Mouse (Mus musculus) kidney, postnatal 14 days (tissue): ENCODE data around the gene Rilp.

Source experiments
- DNase-seq: peaks from one replicate; pipeline ENCODE4 v3.0.0; 2022; ENCODE audit warnings: mixed read lengths

Gene Rilp

DNA sequence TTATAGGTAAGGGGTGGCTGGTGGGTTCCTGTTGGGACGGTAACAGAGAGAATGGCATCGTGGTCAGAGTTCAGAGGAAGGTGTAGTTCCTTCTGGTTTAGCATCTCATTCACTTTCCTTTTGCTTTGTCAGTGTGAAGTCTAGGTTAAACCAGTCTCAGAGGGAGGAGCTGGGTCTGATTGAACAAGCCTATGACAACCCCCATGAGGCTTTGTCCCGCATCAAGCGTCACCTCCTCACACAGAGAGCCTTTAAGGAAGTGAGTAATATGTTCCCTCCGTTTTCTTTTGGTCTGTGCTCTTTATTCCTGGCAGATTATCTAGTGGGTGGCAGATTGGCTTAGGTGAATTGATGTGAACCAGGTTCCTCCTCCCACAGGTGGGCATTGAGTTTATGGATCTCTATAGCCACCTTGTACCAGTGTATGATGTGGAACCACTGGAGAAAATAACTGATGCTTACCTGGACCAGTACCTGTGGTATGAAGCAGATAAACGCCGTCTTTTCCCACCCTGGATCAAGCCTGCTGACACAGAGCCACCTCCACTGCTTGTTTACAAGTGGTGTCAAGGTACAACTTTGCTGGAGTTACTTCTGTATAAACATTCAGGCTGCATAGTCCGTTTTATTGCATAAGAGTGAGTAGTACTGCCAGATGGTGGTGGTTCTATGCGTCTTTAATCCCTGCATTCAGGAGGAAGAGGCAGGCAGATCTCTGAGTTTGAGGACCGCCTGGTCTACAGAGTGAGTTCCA is 15.4 kb upstream of the Rilp start:
- DNase-seq: no peak

DNA sequence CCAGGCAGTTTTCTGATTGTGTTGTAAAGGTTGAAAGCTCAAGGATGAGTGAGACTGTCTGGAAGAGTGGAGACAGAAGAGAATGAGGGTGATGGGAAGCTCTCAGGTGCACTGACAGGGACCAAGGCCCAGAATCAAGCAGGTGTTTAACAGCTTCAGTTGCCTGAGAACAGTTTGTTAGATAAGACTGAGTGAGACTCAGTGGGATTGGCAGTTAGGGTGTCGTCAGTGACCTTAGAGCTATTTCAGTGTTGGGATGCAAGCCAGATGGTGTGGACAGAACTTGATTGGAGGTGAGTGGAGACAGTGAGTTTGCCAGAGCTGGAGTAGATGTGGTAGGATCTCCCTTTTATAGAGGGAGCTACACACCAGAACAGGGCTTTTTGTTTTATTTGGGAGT is 11.8 kb upstream of the Rilp start:
- no peak for DNase-seq

DNA sequence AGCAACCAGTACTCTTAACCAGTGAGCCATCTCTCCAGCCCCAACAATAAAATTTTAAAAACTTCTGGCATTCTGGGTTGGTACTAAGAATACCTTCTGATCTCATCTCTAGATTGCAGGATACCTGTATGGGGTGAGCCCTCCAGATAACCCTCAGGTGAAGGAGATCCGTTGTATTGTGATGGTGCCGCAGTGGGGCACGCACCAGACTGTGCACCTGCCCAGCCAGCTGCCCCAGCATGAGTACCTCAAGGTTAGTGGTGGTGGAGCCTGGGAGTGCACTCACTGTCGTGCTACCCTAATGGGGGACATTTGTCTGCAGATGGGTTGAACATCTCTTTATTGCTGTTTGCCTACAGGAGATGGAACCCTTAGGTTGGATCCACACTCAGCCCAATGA is 1.7 kb upstream of the Rilp start:
- DNase-seq: no peak

DNA sequence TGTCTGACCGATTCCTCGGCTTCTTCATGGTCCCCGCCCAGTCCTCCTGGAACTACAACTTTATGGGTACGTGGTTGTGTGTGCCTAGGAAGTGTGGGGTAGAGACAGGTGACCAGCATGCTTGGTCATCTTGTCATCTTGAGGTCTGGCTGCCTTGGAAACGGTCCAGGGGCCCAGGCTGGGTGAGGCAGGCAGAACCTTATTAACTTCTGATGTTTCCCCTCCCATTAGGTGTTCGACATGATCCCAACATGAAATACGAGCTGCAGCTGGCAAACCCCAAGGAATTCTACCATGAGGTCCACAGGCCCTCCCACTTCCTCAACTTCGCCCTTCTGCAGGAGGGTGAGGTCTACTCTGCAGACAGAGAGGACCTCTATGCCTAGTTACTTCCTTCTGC is 990 bp upstream of the Rilp start:
- DNase-seq: peak; percentile 26

DNA sequence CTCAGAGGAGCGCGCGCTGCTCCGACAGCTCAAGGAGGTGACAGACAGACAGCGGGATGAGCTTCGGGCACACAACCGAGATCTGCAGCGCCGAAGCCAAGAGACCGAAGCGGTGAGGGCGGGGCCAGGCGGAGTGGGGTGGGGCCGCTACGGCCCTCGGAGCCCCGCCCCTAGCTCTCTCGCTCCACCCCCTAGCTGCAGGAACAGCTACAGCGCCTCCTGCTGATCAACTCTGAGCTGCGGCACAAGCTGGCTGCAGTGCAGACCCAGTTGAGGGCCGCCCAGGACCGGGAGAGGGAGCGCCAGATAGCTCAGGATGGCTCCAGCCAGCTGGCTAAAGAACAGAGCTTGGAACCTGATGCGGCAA is 716 bp downstream of the Rilp start:
- DNase-seq: peak; percentile 96

DNA sequence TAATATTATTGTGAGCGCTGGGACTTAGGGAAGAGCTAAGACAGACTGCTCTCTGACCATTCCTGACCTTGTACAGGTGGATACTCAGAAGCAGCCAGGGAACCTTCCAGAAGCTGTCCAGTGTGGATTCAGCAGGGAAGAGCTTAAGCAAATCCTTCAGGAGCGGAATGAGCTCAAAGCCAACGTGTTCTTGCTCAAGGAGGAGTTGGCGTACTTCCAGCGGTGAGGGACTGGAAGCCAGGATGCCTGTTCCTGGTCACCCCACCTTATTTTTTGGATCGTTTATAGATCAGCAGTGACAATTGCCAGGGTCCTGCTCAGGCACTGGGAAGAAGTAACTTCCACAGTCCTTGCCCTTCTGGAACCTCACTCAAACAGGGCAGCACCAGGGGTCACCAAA is 1.3 kb downstream of the Rilp start:
- DNase-seq: peak; percentile 44

DNA sequence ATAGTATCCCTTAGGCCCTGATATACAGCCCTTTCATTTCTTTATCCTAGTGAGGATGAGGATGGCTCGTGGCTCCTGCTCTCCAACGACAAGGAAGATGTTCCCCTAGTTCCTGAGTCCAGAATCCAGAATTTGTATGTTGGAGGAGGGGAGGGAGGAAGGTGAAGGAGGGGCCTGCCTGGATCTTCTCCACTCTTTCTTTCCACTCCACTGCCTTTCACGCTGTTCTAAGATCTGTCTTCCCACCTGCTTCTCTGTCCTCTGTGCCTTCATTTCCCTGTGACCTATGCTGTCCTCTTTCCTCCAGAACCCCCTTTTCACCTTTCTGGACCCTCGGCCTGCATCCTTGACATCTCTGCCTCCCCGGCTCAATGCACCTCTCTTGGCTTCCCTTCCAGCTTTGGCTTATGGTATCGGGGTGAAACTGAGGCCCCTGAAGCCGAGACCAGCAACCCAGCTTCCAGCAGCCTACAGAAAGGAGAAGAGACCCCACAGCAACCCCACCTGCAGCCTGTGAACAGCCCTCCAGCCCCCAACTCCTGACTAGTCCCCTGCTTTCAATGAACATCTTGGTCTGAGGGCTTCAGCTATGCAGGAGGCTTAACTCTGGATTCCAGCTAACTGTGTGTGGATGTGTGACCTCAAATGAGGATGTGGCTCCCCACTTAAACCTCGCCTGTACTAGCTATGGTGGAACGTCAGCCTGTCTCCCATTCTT is 2.6 kb downstream of the Rilp start:
- no peak for DNase-seq

DNA sequence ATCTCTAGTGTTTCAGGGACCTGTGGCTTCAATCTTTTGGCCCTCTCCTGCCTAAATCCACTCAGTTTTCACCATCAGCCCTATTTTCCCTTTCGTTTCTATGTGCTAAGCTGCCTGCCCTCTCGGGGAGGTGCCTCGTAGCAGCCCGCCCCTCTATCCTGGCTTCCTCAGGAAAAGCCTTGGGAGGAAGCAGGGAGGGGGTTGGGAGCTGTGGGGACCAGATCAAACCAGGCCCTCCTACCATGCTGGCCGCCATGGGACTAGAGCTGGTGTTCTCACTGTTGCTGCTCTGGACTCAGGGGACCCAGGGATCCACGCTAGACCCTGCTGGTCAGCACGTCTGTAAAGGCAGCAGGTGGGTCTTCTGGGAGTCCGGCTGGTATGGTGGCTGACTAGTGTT is 3.4 kb downstream of the Rilp start, which contains the start of gene Scarf1:
Gene Scarf1 (plus strand): TSS at position 205 of the 400 bp plus-strand sequence.
- DNase-seq: peak; percentile 81

DNA sequence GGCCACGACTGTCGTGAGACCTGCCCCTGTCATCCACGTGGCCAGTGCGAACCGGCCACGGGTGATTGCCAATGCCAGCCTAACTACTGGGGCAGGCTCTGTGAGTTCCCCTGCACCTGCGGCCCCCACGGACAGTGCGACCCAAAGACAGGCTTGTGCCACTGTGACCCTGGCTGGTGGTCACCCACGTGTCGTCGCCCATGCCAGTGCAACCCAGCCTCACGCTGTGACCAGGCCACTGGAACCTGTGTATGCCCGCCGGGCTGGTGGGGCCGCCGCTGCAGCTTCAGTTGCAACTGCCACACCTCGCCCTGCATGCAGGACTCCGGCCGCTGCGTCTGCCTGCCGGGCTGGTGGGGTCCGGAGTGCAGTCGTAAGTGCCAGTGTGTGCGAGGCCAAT is 5.3 kb downstream of the Rilp start:
- no peak for DNase-seq

DNA sequence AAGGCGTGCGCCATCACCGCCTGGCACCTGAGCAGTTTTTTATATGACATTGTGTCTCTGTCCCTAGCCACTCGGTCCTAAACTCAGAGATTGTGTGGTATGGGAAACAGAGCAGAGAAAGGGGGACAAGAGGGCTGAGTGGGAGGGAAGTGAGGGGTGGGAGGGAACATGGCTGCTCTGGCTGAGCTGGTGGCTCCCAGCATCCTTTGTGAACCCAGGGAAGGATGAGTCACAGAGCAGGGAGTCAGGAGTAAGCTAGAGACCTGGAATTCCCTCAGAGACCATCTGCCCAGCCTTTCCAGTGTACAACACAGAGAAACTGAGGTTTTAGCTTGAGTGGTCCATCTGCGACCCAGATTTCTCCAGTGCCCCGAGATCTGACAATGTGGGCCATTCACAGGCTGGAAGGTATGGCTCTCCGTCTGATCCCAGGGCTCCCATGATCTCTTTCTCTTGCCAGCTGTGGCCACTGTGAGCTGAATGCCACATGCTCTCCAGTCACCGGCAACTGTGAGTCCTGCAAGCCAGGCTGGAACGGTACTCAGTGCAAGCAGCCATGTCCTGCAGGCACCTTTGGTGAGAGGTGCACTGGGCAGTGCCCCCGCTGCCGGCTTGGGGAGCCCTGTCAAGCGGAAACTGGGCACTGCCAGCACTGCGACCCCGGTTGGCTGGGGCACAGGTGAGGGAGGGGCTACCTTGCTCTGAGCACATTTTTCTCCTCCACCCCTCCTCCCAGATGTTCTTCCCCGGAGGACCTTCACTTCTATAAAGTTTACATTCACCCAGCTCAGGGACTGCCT is 10.1 kb downstream of the Rilp start:
- DNase-seq: peak; percentile 42

DNA sequence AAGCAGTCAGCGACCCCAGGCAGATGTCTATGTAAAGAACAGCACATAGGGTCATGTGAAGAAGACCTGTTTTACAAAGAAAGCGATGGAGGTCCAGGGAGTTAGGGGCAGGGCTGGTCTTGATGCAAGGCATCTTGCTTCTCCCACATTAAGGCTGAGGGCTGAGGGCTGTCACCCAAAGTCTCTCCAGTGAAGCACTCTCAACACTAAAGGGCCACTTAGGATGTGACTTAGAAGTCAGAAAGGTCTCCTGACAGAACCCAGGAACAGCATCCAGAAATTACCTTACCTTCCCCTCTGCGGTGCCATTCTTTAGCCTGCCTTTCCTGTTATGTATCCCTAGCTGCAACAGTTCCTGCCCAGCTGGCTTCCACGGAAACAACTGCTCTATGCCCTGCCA is 11.7 kb downstream of the Rilp start:
- no peak for DNase-seq

DNA sequence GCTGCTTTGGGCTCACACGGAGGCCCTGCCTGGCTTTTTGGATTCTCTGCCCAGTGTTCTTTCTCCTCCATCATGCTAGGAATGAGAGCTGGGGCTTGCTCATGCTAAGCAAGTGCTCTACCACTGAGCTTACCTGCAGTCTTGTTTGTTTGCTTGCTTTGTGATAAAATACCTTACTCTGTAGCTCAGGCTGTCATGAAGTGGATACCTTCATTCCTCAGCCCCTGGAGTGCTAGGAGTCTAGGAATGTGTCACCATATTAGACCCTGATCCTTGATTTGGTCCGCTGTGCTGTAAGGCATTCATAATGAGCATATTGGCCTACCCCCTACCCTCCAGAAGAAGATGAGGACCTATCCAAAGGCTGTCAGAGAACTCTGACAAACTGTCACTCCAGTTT is 12.9 kb downstream of the Rilp start:
- DNase-seq: no peak

DNA sequence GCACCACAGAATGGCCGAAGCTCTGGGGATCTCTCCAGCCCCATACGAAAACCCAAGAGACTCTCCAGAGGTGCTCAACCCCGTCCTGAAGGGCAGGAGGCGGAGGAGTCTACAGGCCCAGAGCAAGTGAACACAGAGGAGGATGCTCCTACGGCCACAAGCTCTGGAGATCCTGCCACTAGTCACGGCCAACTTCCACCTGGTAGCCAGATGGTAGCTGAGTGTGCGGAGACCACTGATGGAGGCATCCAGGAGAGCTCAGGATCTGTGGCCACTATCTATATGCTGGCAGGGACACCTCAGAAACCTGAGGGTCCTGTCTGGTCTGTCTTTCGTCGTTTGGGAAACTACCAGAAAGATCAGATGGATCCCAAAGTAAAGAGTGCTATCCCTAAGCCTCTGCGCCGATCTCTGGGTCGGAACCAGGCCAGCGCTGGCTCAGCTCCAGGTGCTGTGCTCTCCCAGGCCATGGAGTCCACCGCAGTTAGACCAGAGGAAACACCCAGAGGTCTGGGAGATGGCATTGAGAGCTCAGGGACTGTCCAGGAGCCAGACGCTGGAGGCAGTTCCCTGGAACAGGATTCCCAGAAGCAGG is 15.7 kb downstream of the Rilp start:
- no peak for DNase-seq

DNA sequence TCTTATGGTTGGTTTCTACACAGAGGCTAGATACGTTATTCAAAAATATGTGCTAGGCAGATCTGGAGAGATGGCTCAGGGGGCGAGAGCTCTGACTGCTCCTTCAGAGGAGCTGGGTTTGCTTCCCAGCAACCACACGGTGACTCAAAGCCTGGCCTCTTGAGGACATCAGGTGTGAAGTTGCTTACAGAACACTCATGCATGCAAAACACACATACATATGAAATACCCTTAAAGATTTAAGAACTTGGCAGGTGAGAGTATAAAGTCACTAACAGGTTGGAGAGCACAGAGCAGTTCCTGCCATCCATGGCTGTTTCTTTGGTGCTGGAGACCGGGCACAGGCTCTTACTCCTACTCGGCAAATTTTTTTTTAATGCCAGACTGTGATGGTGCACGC is 17.0 kb downstream of the Rilp start:
- DNase-seq: no peak

DNA sequence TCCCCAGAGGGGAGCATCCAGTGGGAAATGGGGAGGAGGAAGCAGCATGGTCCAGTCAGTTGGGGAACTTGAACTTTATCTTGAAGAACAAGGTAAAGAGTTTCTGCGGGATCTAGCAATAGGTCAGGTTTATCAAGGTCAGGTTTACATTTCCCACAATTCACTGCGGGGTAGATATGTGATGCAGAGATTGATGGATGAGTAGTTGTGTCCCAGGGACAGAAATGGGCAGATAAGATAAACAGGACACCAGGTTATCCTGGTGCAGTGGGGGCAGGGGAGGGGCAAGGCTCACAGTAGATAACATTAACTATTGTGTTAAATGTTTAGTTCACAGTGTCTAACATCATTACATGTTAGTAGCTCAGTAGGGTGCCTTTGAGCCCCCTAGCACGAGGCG is 19.9 kb downstream of the Rilp start:
- DNase-seq: no peak

DNA sequence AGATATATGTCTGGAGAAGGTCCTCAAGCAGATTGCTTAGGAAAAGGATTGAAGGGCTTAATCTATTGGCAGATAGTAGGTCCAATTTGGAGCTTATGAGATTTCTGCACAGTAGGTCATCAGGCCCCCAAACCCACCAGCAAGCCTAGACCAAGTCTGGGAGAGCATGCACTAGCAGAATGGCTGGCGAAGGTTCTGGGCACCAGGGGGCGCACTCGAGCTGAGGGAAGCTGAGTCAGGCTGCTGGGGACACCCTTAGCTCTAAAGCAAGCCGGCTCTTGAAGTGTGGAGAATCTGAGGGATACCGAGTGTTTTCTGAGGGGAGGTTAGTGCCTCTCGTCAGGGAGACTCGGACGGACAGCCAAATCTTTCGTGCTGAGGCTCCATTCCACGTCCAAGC is 20.4 kb downstream of the Rilp start:
- peak; percentile 94 for DNase-seq

DNA sequence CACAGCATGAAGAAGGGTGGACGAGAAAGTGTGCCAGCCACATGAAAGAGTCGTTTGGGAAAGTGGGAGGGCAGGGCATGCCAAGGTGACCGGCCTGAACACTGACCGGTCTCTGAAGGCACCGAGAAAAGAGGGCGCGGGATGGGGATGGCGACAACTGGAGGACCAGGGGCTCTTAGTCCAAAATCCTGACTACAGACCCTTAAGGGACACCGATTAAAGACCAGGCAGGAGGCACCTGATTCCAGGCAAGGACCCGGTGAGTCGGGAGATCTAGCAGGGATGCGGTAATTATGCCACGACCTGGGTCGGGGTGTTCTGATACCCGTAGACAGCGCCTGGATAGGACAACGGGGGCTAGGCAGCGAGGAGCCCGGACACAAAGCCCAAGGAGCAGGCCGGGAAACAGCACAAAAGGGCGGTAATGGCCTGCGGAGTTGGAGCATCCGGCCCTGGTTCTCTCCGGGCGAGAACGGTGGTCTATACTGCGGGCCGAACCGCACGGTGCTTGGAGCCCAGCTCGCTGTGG is 21.0 kb downstream of the Rilp start:
- DNase-seq: no peak

DNA sequence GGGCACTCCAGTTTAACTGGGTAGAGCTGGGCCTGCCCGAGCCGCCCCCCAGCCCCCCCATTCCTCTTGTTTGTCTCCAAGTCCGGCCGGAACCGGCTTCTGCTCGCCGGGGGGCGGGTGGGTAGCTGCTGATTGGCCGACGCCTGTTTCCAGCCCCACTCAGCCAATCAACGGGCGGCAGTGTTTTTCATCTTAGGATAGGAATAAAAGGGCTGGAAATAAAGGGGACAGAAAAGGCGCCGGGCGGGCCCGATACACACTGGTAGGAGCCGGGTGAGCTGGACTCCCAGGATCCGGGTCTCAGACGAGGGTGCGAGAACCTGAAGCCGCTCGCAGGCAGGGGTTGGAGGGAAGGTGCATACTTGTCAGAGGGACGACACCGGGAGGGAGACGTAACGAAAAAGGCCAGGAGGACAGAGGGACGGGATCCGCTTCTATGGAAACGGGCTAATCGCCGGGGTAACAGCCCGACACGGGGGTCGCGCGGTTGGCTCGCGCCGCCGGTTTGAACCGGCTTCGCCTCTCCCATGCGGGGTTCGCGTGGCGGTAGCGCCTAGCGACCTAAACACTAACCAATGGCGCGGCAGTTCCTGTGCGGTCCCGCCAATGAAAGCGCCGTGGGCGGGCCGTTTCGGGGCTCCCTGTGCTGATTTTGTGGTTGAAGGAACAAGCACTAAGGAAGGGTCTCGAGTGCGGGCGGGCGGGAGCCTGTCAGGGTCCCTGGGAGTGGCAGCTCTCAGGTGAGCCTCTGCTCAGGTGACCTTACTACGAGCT is 21.8 kb downstream of the Rilp start, which contains the start of gene Slc43a2:
Gene Slc43a2 (plus strand): TSS at position 226 of the 774 bp plus-strand sequence.
- peak; percentile 98 for DNase-seq

DNA sequence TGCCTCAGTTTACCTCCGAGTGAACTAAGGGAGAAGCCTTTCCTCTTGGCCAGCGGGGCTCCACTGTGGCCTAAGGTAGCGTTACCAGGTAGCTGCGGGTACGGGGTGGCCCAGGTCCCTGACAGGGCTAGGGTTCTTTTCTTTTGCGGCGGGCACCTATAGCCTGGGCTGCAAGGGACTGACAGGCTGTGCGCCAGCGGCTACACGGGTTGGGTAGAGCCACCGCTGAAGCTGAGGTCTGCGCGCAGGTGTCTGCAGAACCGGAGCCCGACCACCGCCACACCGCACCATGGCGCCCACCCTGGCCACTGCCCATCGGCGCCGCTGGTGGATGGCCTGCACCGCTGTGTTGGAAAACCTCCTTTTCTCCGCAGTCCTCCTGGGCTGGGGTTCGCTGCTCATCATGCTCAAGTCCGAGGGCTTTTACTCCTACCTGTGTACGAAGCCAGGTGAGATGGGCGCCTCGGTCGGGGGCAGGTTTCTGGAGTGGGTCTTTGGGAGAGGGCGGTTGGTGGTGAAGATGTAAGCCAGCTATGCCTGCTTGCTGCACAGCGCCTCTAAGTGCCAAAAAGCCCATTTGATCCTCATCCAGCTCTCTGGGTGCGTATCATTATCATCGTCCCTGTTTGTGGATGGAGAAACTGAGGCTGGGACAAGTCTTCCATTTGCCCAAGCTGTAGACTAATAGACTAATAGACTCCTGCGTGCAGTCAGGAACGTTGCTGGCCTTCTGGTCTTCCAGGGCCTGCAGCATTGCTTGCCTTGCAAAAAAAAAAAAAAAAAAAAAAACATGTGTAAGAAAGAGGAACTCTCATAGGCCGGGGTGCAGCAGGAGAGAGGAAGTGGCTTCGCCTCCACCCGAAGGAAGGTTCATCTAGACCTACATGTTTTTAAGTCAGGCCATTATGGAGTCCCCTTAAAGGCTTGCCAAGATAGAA is 22.7 kb downstream of the Rilp start:
- peak; percentile 44 for DNase-seq

DNA sequence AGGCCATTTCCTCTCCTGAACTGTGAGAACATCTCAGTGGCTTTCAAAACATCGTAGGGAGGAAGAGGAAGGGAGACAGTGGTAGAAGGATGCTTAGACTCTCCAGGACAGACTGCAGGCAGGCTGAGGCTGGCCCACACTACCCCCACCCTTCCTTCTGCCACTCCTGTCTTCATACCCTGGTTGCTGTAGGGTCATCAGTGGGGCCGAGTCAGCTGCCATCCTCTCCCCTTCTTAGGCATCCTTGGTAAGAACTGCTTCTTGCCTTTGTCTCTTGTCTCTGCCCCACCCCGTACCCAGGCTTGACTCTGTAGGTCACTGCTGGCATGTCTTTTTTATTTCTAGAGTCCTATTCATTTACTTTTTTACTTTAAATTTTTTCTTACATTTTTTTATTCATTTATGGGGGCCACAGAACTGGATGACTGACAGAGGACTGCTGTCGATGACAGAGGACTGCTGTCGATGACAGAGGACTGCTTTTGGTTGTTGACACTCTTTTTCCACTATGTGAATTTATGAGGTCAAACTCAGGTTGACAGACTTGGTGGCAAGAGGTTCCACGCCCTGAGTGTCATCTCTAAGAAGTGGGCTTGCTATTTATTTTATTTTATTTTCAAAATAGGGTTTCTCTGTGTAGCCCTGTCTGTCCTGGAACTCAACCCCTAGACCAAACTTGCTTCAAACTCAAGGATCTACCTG is 23.6 kb downstream of the Rilp start:
- DNase-seq: no peak
